Mouse (Mus musculus): Measurements from ENCODE around the gene Flt3. TPM values are rescaled to one million over a fixed set of nuclear protein-coding genes. Genes with fewer than 3 reads are reported as not detected.

The Flt3 gene
- total and polyA plus RNA-seq, 2 experiments from 2014 or later: 2.5 to 2.8 TPM

GRCm38 (mm10) chr5:147329946-147330345 lies 70.3 kb downstream of the Flt3 start:
- H3K4me2 ChIP-seq (ENCODE audit: low read depth, low read length): no peak overlapping the region
- ATAC-seq (no peak), DNase-seq (ENCODE audit: low spot score) (no peak)
- no peak overlapping the region for H3K9ac ChIP-seq (replicated peaks; ENCODE audit: low read length)
- 82% methylated on average over 11 of the region's 11 CpGs for whole genome bisulfite sequencing
- no peaks in the 10 kb centered on the region for H3K9me3 ChIP-seq (ENCODE audit: low read length)
- H3K4me1 ChIP-seq (ENCODE audit: insufficient read depth, low read length): no peaks in the 10 kb centered on the region
- no peak for TF ChIP-seq CTCF (IDR thresholded peaks at IDR 0.05; ENCODE audit: low read depth)
- no peaks in the 10 kb centered on the region for H3K36me3 ChIP-seq (ENCODE audit: insufficient read depth, low read length)
- no peaks in the 10 kb centered on the region for H3K27me3 ChIP-seq (ENCODE audit: insufficient read depth, low read length)
- no peak overlapping the region for H3K27ac ChIP-seq
- H3K4me3 ChIP-seq (ENCODE audit: low read length): no peak overlapping the region

GRCm38 (mm10) chr5:147327636-147328035 lies 72.7 kb downstream of the Flt3 start:
- ATAC-seq (no peak), DNase-seq (ENCODE audit: low spot score) (no peak)
- 88% methylated on average over 5 of the region's 5 CpGs for WGBS
- Histone ChIP-seq H3K4me2 (ENCODE audit: low read depth, low read length) (no peak overlapping the region), H3K9me3 (ENCODE audit: low read length) (no peaks in the 10 kb centered on the region), H3K27me3 (ENCODE audit: insufficient read depth, low read length) (peaks cover 3% of the 10 kb centered on the region; the same call in 1 of the 2 replicates), H3K4me3 (ENCODE audit: low read length) (no peak overlapping the region), H3K27ac (no peak overlapping the region), H3K4me1 (ENCODE audit: insufficient read depth, low read length) (no peaks in the 10 kb centered on the region), H3K9ac (replicated peaks; ENCODE audit: low read length) (no peak overlapping the region), H3K36me3 (ENCODE audit: insufficient read depth, low read length) (no peaks in the 10 kb centered on the region)
- TF ChIP-seq CTCF (IDR thresholded peaks at IDR 0.05; ENCODE audit: low read depth): no peak

GRCm38 (mm10) chr5:147325931-147326330 lies 74.4 kb downstream of the Flt3 start:
- DNase-seq (ENCODE audit: low spot score) (no peak), ATAC-seq (no peak)
- 70% methylated on average over 11 of the region's 11 CpGs for WGBS

GRCm38 (mm10) chr5:147323237-147323917 lies 76.9 kb downstream of the Flt3 start:
- ATAC-seq (peak; percentile 12; the same call in 1 of the 2 replicates), DNase-seq (ENCODE audit: low spot score) (peak; percentile 75)
- Histone ChIP-seq H3K36me3 (ENCODE audit: insufficient read depth, low read length) (no peaks in the 10 kb centered on the region), H3K27me3 (ENCODE audit: insufficient read depth, low read length) (peaks cover 32% of the 10 kb centered on the region), H3K4me3 (ENCODE audit: low read length) (no peak overlapping the region), H3K9ac (replicated peaks; ENCODE audit: low read length) (no peak overlapping the region), H3K27ac (no peak overlapping the region), H3K4me1 (ENCODE audit: insufficient read depth, low read length) (no peaks in the 10 kb centered on the region), H3K4me2 (ENCODE audit: low read depth, low read length) (no peak overlapping the region), H3K9me3 (ENCODE audit: low read length) (no peaks in the 10 kb centered on the region)
- 20% methylated on average over 17 of the region's 17 CpGs for WGBS
- peak; percentile 82 for TF ChIP-seq CTCF (IDR thresholded peaks at IDR 0.05; ENCODE audit: low read depth)

More at GRCm38 (mm10) chr5:147325931-147326330, 74.4 kb downstream of the Flt3 start:
- H3K4me2 ChIP-seq (ENCODE audit: low read depth, low read length): no peak overlapping the region
- H3K4me3 ChIP-seq (ENCODE audit: low read length): no peak overlapping the region
- H3K4me1 ChIP-seq (ENCODE audit: insufficient read depth, low read length): no peaks in the 10 kb centered on the region
- no peaks in the 10 kb centered on the region for H3K9me3 ChIP-seq (ENCODE audit: low read length)
- TF ChIP-seq CTCF (IDR thresholded peaks at IDR 0.05; ENCODE audit: low read depth): no peak
- H3K9ac ChIP-seq (replicated peaks; ENCODE audit: low read length): no peak overlapping the region
- H3K36me3 ChIP-seq (ENCODE audit: insufficient read depth, low read length): no peaks in the 10 kb centered on the region
- H3K27me3 ChIP-seq (ENCODE audit: insufficient read depth, low read length): peaks cover 18% of the 10 kb centered on the region; the same call in 1 of the 2 replicates
- H3K27ac ChIP-seq: no peak overlapping the region

- Histone ChIP-seq H3K27me3 (ENCODE audit: insufficient read depth, low read length) (peaks cover 44% of the 10 kb centered on the region), H3K4me2 (ENCODE audit: low read depth, low read length) (no peak within 1 kb of the TSS), H3K4me3 (ENCODE audit: low read length) (no peak within 1 kb of the TSS), H3K4me1 (ENCODE audit: insufficient read depth, low read length) (no peaks in the 10 kb centered on the region), H3K36me3 (ENCODE audit: insufficient read depth, low read length) (no peaks in the 10 kb centered on the region), H3K9me3 (ENCODE audit: low read length) (no peaks in the 10 kb centered on the region), H3K27ac (no peak within 1 kb of the TSS), H3K9ac (replicated peaks; ENCODE audit: low read length) (no peak within 1 kb of the TSS)
- no peak for TF ChIP-seq CTCF (IDR thresholded peaks at IDR 0.05; ENCODE audit: low read depth)
- WGBS: 74% methylated on average over 8 of the region's 8 CpGs
- no peak for ATAC-seq
- no peak for DNase-seq (ENCODE audit: low spot score)
Measured at GRCm38 (mm10) chr5:147322183-147322582, 78.1 kb downstream of the Flt3 start, which contains the start of gene Urad. Gene Urad (minus strand): TSS chr5:147322440.

DNA sequence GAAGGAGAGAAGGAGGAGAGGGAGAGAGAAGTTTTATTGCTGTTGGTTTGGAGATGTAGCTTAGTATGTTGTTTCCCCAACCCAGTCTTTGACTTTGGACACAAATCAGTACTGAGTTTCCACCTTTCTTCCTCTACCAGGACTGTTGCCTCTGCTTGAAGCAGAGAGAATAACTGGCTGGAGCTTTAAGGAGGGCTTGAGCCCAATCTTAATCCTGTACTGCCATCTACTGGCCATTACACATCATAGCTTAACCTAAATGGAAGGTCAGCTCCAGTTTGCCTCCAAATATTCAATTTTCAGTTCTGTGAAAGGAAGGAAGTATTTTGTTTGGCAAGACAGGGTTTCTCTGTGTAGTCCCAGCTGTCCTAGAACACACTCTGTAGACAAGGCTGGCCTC lies 80.6 kb downstream of the Flt3 start:
- Histone ChIP-seq H3K27me3 (ENCODE audit: insufficient read depth, low read length) (peaks cover 69% of the 10 kb centered on the region), H3K4me2 (ENCODE audit: low read depth, low read length) (no peak overlapping the region), H3K4me1 (ENCODE audit: insufficient read depth, low read length) (no peaks in the 10 kb centered on the region), H3K9ac (replicated peaks; ENCODE audit: low read length) (no peak overlapping the region), H3K27ac (no peak overlapping the region), H3K36me3 (ENCODE audit: insufficient read depth, low read length) (no peaks in the 10 kb centered on the region), H3K9me3 (ENCODE audit: low read length) (no peaks in the 10 kb centered on the region), H3K4me3 (ENCODE audit: low read length) (no peak overlapping the region)
- peak; percentile 68; the same call in 1 of the 2 replicates for ATAC-seq
- peak; percentile 90 for TF ChIP-seq CTCF (IDR thresholded peaks at IDR 0.05; ENCODE audit: low read depth)
- DNase-seq (ENCODE audit: low spot score): peak; percentile 91

- WGBS: 18% methylated on average over 7 of the region's 7 CpGs
- H3K27me3 ChIP-seq (ENCODE audit: insufficient read depth, low read length): peaks cover 85% of the 10 kb centered on the region
- no peak overlapping the region for H3K9ac ChIP-seq (replicated peaks; ENCODE audit: low read length)
- H3K27ac ChIP-seq: no peak overlapping the region
- peak; percentile 37 for TF ChIP-seq CTCF (IDR thresholded peaks at IDR 0.05; ENCODE audit: low read depth)
- no peaks in the 10 kb centered on the region for H3K9me3 ChIP-seq (ENCODE audit: low read length)
- H3K36me3 ChIP-seq (ENCODE audit: insufficient read depth, low read length): no peaks in the 10 kb centered on the region
- H3K4me3 ChIP-seq (ENCODE audit: low read length): no peak overlapping the region
- no peak for DNase-seq (ENCODE audit: low spot score)
- no peak for ATAC-seq
- H3K4me1 ChIP-seq (ENCODE audit: insufficient read depth, low read length): no peaks in the 10 kb centered on the region
- H3K4me2 ChIP-seq (ENCODE audit: low read depth, low read length): no peak overlapping the region
Measured at GRCm38 (mm10) chr5:147317991-147318390, 82.3 kb downstream of the Flt3 start.

All from hindbrain, postnatal 0 days (tissue).